In the genomic region with DNA sequence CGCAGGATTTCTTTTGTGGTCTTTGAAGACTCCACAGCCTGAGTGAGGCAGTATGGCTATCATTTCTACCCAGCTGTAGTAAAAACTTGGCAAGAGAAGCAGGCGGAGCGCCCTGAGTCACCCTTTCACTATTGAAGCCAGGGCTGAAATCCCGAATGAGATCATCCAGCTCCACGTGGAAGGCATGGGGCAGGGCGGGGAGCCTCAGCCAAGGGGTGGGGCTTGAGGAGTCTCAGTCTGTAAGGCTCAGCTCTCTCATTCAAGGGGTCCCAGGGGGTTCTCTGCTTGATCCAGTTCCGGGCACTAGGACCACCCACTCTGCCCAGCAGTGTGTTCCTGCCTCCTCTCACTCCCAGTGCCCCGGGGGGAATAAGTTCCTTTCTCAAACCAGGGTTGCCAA, we compare ENCODE assay signal across 8 mouse cellular contexts. TPM values are rescaled to one million over a fixed set of nuclear protein-coding genes. Genes with fewer than 3 reads are reported as not detected.
DNase-seq lines count a peak whose midpoint lies in the region; ATAC-seq and TF ChIP-seq lines count a peak whose summit lies in the region.

No protein-coding gene starts in this region.

- H3K27me3 ChIP-seq in C2C12 (ENCODE audit: control insufficient read depth, insufficient read depth, insufficient read length) (no peaks in the 10 kb centered on the region), myocyte (ENCODE audit: control insufficient read depth, insufficient read depth, insufficient read length) (no peaks in the 10 kb centered on the region)
- no peaks in the 10 kb centered on the region for H3K27me3 ChIP-seq in cerebellum, adult 2 months (ENCODE audit: control insufficient read depth, insufficient read depth, low read length)
- H3K27me3 ChIP-seq in forebrain, embryonic 16.5 days (replicated peaks; ENCODE audit: control insufficient read depth, insufficient read depth, low read length): no peaks in the 10 kb centered on the region; the same call in 1 of the 2 replicates
- H3K27me3 ChIP-seq in heart, postnatal 0 days (ENCODE audit: control insufficient read depth, insufficient read depth, low read length): no peaks in the 10 kb centered on the region
- H3K27me3 ChIP-seq in liver, embryonic 11.5 days (replicated peaks; ENCODE audit: control insufficient read depth, insufficient read depth, low read length): peaks cover 21% of the 10 kb centered on the region

- H3K9ac ChIP-seq in forebrain, embryonic 16.5 days (replicated peaks; ENCODE audit: low read depth, low read length): peak overlapping the region; percentile 38; the same call in 1 of the 2 replicates
- peak overlapping the region; percentile 91 for H3K9ac ChIP-seq in heart, postnatal 0 days (replicated peaks; ENCODE audit: low read depth, low read length)
- peak overlapping the region; percentile 69 for H3K9ac ChIP-seq in liver, embryonic 11.5 days (ENCODE audit: low read depth, low read length)

- no peak for TF ChIP-seq CTCF in C2C12 (IDR thresholded peaks at IDR 0.05; ENCODE audit: control insufficient read depth, insufficient read depth, insufficient read length)
- TF ChIP-seq CTCF in cerebellum, adult 2 months (IDR thresholded peaks at IDR 0.05; ENCODE audit: borderline replicate concordance, insufficient read depth, low read depth, low read length): no peak
- no peak for TF ChIP-seq CTCF in heart, postnatal 0 days (IDR thresholded peaks at IDR 0.05; ENCODE audit: low read depth)

- peak overlapping the region; percentile 85 for H3K4me2 ChIP-seq in forebrain, embryonic 16.5 days (ENCODE audit: low read length)
- peak overlapping the region; percentile 84 for H3K4me2 ChIP-seq in heart, postnatal 0 days (ENCODE audit: low read depth, low read length)
- H3K4me2 ChIP-seq in liver, embryonic 11.5 days: peak overlapping the region; percentile 78
- peak overlapping the region; percentile 100 for H3K4me2 ChIP-seq in myocyte (ENCODE audit: low read depth)

- 2% methylated on average over 8 of the region's 8 CpGs for WGBS in cerebellum, adult 2 months
- under 1% methylated on average over 8 of the region's 8 CpGs for WGBS in forebrain, embryonic 16.5 days
- 2% methylated on average over 8 of the region's 8 CpGs for WGBS in heart, postnatal 0 days
- WGBS in liver, embryonic 11.5 days: 5% methylated on average over 8 of the region's 8 CpGs

- TF ChIP-seq EP300 in heart, postnatal 0 days (IDR thresholded peaks at IDR 0.05; ENCODE audit: low read depth): no peak

- H3K79me3 ChIP-seq in C2C12 (ENCODE audit: low read depth): no peaks in the 10 kb centered on the region

- peaks cover 21% of the 10 kb centered on the region for H3K79me2 ChIP-seq in C2C12 (ENCODE audit: control insufficient read depth, insufficient read depth)
- peaks cover 11% of the 10 kb centered on the region for H3K79me2 ChIP-seq in myocyte (ENCODE audit: control insufficient read depth, insufficient read depth)

- H3K36me3 ChIP-seq in C2C12 (ENCODE audit: control insufficient read depth, insufficient read depth) (peaks cover 36% of the 10 kb centered on the region), myocyte (ENCODE audit: control insufficient read depth, insufficient read depth) (peaks cover 38% of the 10 kb centered on the region)
- H3K36me3 ChIP-seq in forebrain, embryonic 16.5 days (ENCODE audit: control insufficient read depth, insufficient read depth): no peaks in the 10 kb centered on the region
- peaks cover 46% of the 10 kb centered on the region for H3K36me3 ChIP-seq in heart, postnatal 0 days (replicated peaks; ENCODE audit: control insufficient read depth, insufficient read depth, low read length)
- peaks cover 12% of the 10 kb centered on the region; the same call in 1 of the 2 replicates for H3K36me3 ChIP-seq in liver, embryonic 11.5 days (ENCODE audit: control insufficient read depth, insufficient read depth, low read length)

- peak overlapping the region; percentile 63 for H3ac ChIP-seq in C2C12 (ENCODE audit: control insufficient read depth, insufficient read length, low read depth)
- no peak overlapping the region for H3ac ChIP-seq in myocyte (ENCODE audit: control insufficient read depth, insufficient read length)

- peak; percentile 80 for ATAC-seq in forebrain, embryonic 16.5 days
- ATAC-seq in heart, postnatal 0 days (ENCODE audit: insufficient read depth, low read depth): peak; percentile 82
- peak; percentile 70 for ATAC-seq in liver, embryonic 11.5 days (replicated peaks; ENCODE audit: low FRiP score)

- peaks cover 3% of the 10 kb centered on the region; the same call in 1 of the 2 replicates for H3K4me1 ChIP-seq in cerebellum, adult 2 months (ENCODE audit: control insufficient read depth, insufficient read depth, low read length)
- peaks cover 24% of the 10 kb centered on the region for H3K4me1 ChIP-seq in forebrain, embryonic 16.5 days (replicated peaks; ENCODE audit: control insufficient read depth, insufficient read depth, low read length)
- H3K4me1 ChIP-seq in heart, postnatal 0 days (ENCODE audit: control insufficient read depth, insufficient read depth): peaks cover 12% of the 10 kb centered on the region
- no peaks in the 10 kb centered on the region for H3K4me1 ChIP-seq in liver, embryonic 11.5 days (replicated peaks; ENCODE audit: control insufficient read depth, insufficient read depth, low read length)

- peak overlapping the region; percentile 45 for H3K4me3 ChIP-seq in C2C12 (ENCODE audit: insufficient read depth, poor library complexity, severe bottlenecking)
- H3K4me3 ChIP-seq in cerebellum, adult 2 months (replicated peaks; ENCODE audit: insufficient read depth, low read depth, low read length): peak overlapping the region; percentile 70
- H3K4me3 ChIP-seq in forebrain, embryonic 16.5 days (replicated peaks; ENCODE audit: low read length): peak overlapping the region; percentile 62
- peak overlapping the region; percentile 72 for H3K4me3 ChIP-seq in heart, postnatal 0 days (ENCODE audit: low read depth, low read length)
- H3K4me3 ChIP-seq in liver, embryonic 11.5 days (ENCODE audit: low read depth, low read length): peak overlapping the region; percentile 65
- peak overlapping the region; percentile 90 for H3K4me3 ChIP-seq in myocyte

- peak; percentile 79 to 88 for DNase-seq in cerebellum, adult 2 months
- DNase-seq in heart, postnatal 0 days (ENCODE audit: low spot score): peak; percentile 98
- DNase-seq in kidney, postnatal 36 days: peak; percentile 92 to 95
- peak; percentile 70 for DNase-seq in liver, embryonic 11.5 days (ENCODE audit: low spot score)
- DNase-seq in urinary bladder, adult 18-20 months (ENCODE audit: low spot score in 2 of 2): peak; percentile 77 to 91

- no peak overlapping the region for H3K27ac ChIP-seq in cerebellum, adult 2 months (ENCODE audit: insufficient read depth, low read length)
- peak overlapping the region; percentile 25; the same call in 1 of the 2 replicates for H3K27ac ChIP-seq in forebrain, embryonic 16.5 days (ENCODE audit: low read length)
- peak overlapping the region; percentile 98 for H3K27ac ChIP-seq in heart, postnatal 0 days (ENCODE audit: low read depth)
- no peak overlapping the region; the same call in 1 of the 2 replicates for H3K27ac ChIP-seq in liver, embryonic 11.5 days (ENCODE audit: low read depth, low read length)

- no peaks in the 10 kb centered on the region for H3K9me3 ChIP-seq in forebrain, embryonic 16.5 days (ENCODE audit: control insufficient read depth, low read length)
- H3K9me3 ChIP-seq in heart, postnatal 0 days (replicated peaks; ENCODE audit: control insufficient read depth, low read length): no peaks in the 10 kb centered on the region
- no peaks in the 10 kb centered on the region for H3K9me3 ChIP-seq in liver, embryonic 11.5 days (ENCODE audit: control insufficient read depth, low read length)

- no peak for TF ChIP-seq POLR2A in cerebellum, adult 2 months (IDR thresholded peaks at IDR 0.05; ENCODE audit: borderline replicate concordance, insufficient read depth, low read length)
- no peak for TF ChIP-seq POLR2A in myocyte (IDR thresholded peaks at IDR 0.05; ENCODE audit: insufficient read length, low read depth)

TF ChIP-seq in C2C12, 6 proteins besides CTCF, POLR2A, EP300 and RAD21:
- TF ChIP-seq MAX (IDR thresholded peaks at IDR 0.05) (peak; percentile 88), FOSL1 (IDR thresholded peaks at IDR 0.05; ENCODE audit: insufficient read depth, low read length, poor library complexity, severe bottlenecking) (no peak)

TF ChIP-seq in myocyte, 11 proteins besides CTCF, POLR2A, EP300 and RAD21:
- TF ChIP-seq TCF3 (IDR thresholded peaks at IDR 0.05; ENCODE audit: insufficient read length, low read depth) (no peak), MYOD1 (IDR thresholded peaks at IDR 0.05; ENCODE audit: control insufficient read depth in 1 of 3, insufficient read length in 2 of 3, low read depth in 2 of 3) (peak in 1 of 3 experiments; percentile 19), CEBPB (IDR thresholded peaks at IDR 0.05; ENCODE audit: insufficient read depth, poor library complexity, severe bottlenecking) (no peak), SRF (IDR thresholded peaks at IDR 0.05; ENCODE audit: control insufficient read depth, insufficient read length, low read depth) (no peak), E2F4 (IDR thresholded peaks at IDR 0.05; ENCODE audit: insufficient read depth) (no peak), MYOG (IDR thresholded peaks at IDR 0.05; ENCODE audit: control insufficient read depth in 1 of 3, insufficient read depth in 1 of 3, insufficient read length in 2 of 3, low read depth in 2 of 3) (no peak), TCF12 (IDR thresholded peaks at IDR 0.05; ENCODE audit: insufficient read depth, poor library complexity, severe bottlenecking) (no peak), REST (IDR thresholded peaks at IDR 0.05; ENCODE audit: insufficient read depth, insufficient read length) (no peak), MAX (IDR thresholded peaks at IDR 0.05; ENCODE audit: low read depth) (peak; percentile 87), USF1 (IDR thresholded peaks at IDR 0.05; ENCODE audit: low read depth) (peak; percentile 52), POLR2AphosphoS2 (IDR thresholded peaks at IDR 0.05; ENCODE audit: insufficient read length, low read depth) (no peak)

RNA-seq across cellular contexts. Expression of gene Adamts1, which starts 2.2 kb away (rescaled TPM):
- 1.8 TPM for polyA plus RNA-seq in C2C12 (2012; fragmentation: generic; extraction: Trizol)
- polyA plus RNA-seq in cerebellum, adult 2 months (2012; rRNA removed): 13.2 and 13.7 TPM in 2 replicates
- 10.1 and 11.3 TPM in 2 replicates for polyA plus RNA-seq in forebrain, embryonic 16.5 days (2015; fragmentation: Nextera tagmentation; extraction: Ambion mirVana)
- total RNA-seq in heart, postnatal 0 days (2014; rRNA removed; ENCODE audit: low replicate concordance): 93.8 and 100 TPM in 2 replicates
- 19.9 TPM in 2 replicates for polyA plus RNA-seq in heart, postnatal 0 days (2015; fragmentation: Nextera tagmentation; extraction: Ambion mirVana)
- 23.6 and 25.6 TPM in 2 replicates for polyA plus RNA-seq in liver, embryonic 11.5 days (2014; fragmentation: Nextera tagmentation; extraction: Ambion mirVana)
- polyA plus RNA-seq in myocyte (2012; fragmentation: generic; extraction: Trizol): 14.9 TPM

Comparison
In these comparisons a context has a peak if more than half of its experiments do, and no peak if none do; other contexts are left out.
1. H3K27ac ChIP-seq: peak in forebrain, embryonic 16.5 days (single experiment) and heart, postnatal 0 days (single experiment); none in cerebellum, adult 2 months (single experiment) and liver, embryonic 11.5 days (single experiment).
2. H3K9ac ChIP-seq: peak in every context shown above with its lines; median percentile 91 in heart, postnatal 0 days; 69 in liver, embryonic 11.5 days; 38 in forebrain, embryonic 16.5 days.
3. Peak in every context shown above with its lines, with median percentiles within 50 percentile points of each other: H3K4me3 ChIP-seq, DNase-seq, ATAC-seq and H3K4me2 ChIP-seq.